Mouse (Mus musculus): ENCODE results near the gene Ppcs.
A peak's percentile ranks its signal among the peaks of the same experiment; 100 is the strongest.

Ppcs gene

GRCm38 (mm10) chr4:119417270-119417669, 5.0 kb downstream of the Ppcs start:
- no peak for DNase-seq

GRCm38 (mm10) chr4:119415072-119415753, 7.0 kb downstream of the Ppcs start, which contains the start of gene Ccdc30:
Gene Ccdc30, minus strand, starts transcription at chr4:119415521.
- DNase-seq: peak; percentile 92

- no peak for DNase-seq
Observed at GRCm38 (mm10) chr4:119412791-119413190, 9.4 kb downstream of the Ppcs start.

- no peak for DNase-seq
Observed at GRCm38 (mm10) chr4:119411877-119412650, 10.2 kb downstream of the Ppcs start.

- no peak for DNase-seq
Observed at GRCm38 (mm10) chr4:119403431-119403830, 18.8 kb downstream of the Ppcs start.

- no peak for DNase-seq
Observed at GRCm38 (mm10) chr4:119400896-119401295, 21.3 kb downstream of the Ppcs start.

- no peak for DNase-seq
Observed at GRCm38 (mm10) chr4:119398751-119399150, 23.5 kb downstream of the Ppcs start.

- DNase-seq: peak; percentile 9
Observed at GRCm38 (mm10) chr4:119390369-119390768, 31.9 kb downstream of the Ppcs start.

- DNase-seq: peak; percentile 38
Observed at GRCm38 (mm10) chr4:119389184-119389583, 33.0 kb downstream of the Ppcs start.

- no peak for DNase-seq
Observed at GRCm38 (mm10) chr4:119381471-119382190, 40.6 kb downstream of the Ppcs start.

GRCm38 (mm10) chr4:119369460-119369859, 52.8 kb downstream of the Ppcs start:
- DNase-seq: no peak
